Mouse (Mus musculus) 3T3-L1 (cell line): ENCODE measurements around the gene Rpl36al.
"Not testable (repeated sequence)": the region's sequence is repeated elsewhere in the genome, so short reads cannot be mapped to it uniquely, and the experiment has no call there.

Experiments
- DNase-seq: peaks from one replicate; pipeline ENCODE4 v3.0.0-alpha.2; 2015; ENCODE audit warnings: low read depth, low spot score

Rpl36al gene

DNA sequence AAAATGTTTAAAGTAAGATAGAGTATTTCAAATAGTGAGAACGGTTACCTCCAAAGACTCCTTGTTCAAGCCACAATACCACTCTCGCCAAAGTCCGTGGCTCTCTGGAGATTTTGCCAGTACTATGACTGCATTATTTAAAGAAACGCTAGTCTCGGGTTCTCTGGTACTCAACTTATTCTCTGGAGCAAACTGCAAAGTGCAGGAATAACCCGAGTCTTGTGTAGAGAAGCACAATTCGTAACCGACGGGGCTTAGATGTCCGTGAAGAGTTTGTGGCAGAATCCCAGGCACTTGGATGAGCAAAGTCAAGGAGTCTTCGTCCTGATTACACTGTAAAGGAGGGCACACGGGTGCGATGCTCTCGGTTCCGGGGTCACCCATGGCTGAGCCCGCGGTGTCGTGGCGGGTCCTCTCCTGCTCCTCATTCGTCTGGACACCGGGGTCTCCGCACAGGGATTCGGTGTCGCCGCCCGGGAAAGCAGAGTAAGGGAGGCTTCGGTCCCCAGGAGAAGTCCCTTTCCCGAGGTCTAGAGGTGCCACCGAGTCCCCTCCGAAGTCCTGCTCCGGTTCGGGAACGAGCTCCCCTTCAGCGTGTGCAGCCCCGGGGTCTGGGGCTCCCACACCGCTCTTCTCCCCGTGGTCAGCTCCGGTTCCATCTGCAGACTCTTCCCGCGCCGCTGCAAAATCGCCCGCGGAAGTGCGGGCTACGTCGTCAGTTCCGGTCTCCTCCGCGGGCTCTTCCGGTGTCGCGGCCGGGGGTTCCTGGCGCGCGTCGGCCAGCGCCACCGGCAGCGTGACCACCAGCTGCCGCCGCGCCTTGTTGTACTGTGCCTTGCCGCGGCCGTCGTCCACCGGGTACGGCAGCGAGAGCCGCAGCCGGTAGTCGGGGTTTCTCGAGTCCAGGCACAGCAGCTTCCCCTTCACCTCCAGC, 12.8 kb upstream of the Rpl36al start, which contains the start of gene Gm49383:
TSS of gene Gm49383 (minus strand) at position 661 of the 934 bp plus-strand sequence.
- peak; percentile 73 for DNase-seq

GRCm38 (mm10) chr12:69192637-69193036, 8.8 kb upstream of the Rpl36al start:
- no peak for DNase-seq

DNA sequence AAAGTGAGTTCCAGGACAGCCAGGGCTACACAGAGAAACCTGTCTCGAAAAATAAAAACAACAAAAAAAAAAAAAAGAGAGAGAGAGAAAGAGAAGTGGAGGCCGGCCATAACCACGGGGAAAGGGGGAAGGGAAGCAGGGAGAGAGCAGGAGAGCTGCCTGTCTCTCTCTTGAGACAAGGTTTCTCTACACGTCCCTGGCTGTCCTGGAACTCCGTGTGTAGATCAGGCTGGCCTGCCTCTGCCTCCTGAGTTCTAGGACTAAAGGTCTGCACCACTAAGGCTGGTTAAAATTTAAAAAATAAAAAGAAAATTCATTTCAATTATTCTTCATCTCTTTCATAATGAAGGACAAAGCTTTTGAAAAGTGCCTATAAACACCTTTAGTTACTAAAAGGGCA, 7.5 kb upstream of the Rpl36al start:
- no peak for DNase-seq

- peak; percentile 34 for DNase-seq
These were observed 6.6 kb upstream of the Rpl36al start for GRCm38 (mm10) chr12:69190522-69190921.

DNA sequence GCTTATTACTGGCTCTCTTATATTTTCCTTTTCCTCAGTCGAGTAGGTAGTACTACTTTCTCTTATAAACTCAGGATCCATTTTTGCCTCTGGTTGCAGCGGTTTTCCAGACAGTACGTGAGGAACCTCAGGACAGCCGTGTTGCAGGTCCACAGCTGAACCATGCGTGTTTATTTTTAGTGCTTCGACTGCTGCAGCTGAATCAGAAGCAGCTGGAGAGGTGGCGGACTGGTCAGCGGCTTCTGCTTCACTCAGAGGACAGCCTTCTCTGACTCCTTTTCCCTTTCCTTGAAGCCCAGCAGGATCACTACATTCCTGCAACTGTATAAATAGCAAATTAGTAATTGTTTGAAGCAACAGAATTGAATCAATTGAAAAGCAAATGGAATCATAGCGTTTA, 6.2 kb upstream of the Rpl36al start:
- no peak for DNase-seq

DNA sequence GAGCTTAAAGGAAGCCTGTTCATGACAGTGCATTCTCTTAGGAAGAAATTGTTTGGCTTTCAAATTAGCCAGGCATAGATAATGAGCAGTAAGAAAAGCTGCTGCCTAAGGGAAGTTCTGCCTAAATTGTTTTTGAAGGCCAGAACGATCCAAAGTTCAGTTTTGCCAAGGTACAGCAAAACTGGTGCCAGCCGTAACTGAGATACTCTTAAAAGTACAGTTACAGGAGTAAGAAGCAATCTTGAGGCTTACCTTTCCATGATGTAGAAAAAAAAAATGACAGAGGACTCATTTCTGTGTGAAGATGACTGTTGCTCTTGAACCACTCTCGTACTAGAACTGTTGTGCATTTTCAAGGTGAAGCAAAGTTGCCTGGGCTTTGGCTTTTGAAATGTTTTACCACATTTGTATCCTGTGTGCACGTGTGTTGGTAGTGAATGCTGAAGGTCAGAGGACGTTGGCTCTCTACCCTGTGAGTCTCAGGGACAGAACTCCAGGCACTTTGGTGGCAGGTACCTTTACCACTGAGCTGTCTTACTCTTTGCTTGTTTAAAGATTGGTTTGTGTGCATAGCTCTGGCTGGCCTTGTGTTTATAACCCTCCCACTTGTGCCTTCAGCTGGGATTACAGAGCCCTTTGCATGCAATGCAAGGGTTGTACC, 3.1 kb upstream of the Rpl36al start:
- DNase-seq, result no peak

DNA sequence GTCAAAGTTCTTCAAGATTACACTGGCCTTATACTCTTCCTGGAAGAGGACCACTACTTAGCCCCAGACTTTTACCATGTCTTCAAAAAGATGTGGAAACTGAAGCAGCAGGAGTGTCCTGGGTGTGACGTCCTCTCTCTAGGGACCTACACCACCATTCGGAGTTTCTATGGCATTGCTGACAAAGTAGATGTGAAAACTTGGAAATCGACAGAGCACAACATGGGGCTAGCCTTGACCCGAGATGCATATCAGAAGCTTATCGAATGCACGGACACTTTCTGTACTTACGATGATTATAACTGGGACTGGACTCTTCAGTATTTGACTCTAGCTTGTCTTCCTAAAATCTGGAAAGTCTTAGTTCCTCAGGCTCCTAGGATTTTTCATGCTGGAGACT, 1.5 kb upstream of the Rpl36al start:
- no peak for DNase-seq

DNA sequence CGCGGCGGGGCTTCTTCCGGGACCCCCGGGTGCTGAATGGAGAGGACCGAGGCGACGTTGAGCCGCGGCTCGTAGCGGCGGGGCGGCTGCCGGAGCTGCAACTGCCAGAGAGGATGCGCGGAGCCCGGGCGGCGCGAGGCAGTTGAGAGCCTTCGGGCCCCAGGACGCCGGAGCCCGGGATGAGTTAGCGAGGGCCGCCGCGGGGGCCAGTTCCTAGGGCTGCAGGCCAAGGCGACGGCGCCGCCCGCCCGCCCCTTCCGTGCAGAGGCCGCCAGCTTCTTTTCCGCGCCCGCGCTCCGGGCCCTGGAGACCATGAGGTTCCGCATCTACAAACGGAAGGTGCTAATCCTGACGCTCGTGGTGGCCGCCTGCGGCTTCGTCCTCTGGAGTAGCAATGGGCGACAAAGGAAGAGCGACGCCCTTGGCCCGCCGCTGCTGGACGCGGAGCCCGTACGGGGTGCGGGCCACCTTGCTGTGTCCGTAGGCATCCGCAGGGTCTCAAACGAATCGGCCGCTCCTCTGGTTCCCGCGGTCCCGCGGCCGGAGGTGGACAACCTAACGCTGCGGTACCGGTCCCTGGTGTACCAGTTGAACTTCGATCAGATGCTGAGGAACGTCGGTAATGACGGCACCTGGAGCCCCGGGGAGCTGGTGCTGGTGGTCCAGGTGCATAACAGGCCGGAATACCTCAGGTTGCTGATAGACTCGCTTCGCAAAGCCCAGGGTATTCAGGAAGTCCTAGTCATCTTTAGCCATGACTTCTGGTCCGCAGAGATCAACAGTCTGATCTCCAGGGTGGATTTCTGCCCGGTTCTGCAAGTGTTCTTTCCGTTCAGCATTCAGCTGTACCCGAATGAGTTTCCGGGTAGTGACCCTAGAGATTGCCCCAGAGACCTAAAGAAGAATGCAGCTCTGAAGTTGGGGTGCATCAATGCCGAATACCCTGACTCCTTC, 736 bp upstream of the Rpl36al start:
- peak; percentile 39 for DNase-seq

DNA sequence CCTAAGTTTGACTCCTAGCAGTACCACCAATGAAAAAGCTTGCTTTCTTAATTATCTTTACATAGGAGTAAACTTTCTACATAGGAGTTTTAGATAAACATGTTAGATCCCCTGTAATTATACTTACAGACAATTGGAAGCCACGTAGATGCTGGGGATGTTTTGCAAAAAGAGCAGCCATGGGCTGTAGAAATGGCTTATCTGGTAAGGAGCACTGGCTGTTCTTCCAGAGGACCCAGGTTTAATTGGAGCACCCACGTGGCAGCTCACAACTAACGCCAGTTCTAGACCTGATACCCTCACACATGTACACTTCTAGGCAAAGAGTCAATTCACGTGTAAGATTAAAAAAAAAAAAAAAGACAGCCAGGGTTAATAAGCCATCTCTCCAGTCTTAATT, 2.1 kb downstream of the Rpl36al start:
- DNase-seq, result no peak

DNA sequence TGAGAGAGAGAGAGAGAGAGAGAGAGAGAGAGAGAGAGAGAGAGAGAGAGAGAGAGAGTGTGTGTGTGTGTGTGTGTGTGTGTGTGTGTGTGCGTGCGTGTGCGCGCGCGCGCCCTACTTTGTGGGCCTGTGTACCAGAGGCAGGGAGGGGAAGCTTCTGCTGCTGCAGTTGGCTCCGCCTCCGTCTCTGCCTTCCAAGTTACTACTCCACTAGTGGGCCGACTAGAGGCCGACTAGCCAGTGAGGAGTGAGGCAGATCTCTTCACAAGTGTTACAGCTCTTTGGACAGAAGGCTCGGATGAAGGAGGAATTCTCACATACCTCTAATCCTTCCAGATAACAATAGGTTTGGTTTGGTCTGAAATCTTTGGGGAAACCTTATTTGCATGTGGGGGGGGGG, 4.5 kb downstream of the Rpl36al start:
- DNase-seq, result no peak

DNA sequence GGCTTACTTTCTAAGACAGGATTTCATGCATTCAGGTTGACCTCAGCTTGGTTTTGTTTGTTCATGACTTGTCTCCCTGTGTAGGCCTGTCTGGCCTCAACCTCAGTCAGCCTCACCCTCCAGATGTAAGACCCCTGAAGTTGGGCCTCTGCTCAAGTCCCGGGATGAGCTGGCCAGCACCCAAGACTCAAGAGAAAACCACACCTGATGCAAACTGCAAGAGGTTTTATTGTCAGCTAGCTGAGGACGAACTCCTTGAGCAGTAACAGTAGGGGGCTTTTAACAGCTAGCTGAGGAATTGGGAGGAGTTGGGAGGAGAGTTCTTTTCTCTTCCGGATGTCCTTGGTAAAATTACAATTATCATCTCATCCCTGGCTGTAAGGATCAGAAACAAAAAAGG, 6.4 kb downstream of the Rpl36al start:
- no peak for DNase-seq

DNA sequence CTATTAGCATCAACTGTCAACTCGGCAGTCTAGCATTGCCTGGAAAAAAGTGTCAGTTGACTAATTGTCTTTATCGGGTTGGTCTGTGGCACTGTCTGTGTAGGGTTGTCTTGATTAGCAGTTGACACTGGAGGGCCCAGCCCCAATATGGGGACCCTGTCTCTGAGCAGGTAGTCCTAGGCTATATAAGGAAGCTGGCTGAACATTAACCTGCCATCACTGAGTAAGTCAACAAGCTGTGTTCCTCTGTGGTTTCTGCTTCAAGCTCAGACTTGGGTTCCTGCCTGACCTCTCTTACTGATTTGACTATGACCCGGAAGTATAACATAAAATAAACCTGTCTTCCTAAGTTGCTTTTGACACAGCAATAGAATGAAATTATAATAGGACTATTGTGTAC, 7.9 kb downstream of the Rpl36al start:
- DNase-seq, result no peak

- no peak for DNase-seq
These were observed 12.6 kb downstream of the Rpl36al start for GRCm38 (mm10) chr12:69171307-69171706.

- peak; percentile 82 for DNase-seq
These were observed 15.3 kb downstream of the Rpl36al start, which contains the start of gene Lrr1 for GRCm38 (mm10) chr12:69168461-69169106. Lrr1 (plus strand) TSS chr12:69168814.

DNA sequence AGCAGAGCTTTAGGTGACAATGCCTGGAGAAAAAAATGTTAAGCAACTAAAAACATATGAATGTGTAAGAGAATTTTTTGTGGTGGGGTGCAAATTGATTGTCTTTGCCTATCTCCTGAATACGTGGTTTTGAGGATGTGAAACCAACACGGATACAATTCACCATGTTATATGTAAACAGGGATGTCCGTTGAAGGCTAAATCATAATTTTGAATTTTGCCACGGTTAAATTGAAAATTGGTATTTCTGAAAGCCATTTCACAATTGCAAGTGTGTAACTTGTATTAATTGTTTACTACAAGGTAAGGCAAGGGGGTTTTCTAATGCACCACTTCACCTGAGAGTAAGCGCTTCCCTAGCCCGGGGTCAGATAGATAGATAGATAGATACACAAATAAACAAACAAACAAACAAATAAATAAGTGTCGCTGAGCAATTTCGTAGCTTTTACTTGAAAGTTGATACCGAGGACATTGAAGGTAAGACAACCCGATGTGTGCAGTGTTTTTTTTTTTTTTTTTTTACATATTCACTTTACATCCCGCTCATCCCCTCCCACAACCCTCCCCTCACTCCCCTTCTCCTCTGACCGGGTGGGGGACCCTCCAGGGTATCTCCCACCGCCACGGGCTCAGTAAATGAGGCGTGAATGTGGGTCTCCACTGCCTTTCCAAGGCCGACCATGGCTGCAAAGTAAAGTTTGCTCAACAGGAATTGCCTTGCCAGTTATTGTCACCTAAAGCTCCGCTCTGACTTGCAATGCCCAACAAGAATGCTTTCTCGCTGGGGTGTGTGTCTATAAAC, 16.0 kb downstream of the Rpl36al start:
- DNase-seq, result no peak

DNA sequence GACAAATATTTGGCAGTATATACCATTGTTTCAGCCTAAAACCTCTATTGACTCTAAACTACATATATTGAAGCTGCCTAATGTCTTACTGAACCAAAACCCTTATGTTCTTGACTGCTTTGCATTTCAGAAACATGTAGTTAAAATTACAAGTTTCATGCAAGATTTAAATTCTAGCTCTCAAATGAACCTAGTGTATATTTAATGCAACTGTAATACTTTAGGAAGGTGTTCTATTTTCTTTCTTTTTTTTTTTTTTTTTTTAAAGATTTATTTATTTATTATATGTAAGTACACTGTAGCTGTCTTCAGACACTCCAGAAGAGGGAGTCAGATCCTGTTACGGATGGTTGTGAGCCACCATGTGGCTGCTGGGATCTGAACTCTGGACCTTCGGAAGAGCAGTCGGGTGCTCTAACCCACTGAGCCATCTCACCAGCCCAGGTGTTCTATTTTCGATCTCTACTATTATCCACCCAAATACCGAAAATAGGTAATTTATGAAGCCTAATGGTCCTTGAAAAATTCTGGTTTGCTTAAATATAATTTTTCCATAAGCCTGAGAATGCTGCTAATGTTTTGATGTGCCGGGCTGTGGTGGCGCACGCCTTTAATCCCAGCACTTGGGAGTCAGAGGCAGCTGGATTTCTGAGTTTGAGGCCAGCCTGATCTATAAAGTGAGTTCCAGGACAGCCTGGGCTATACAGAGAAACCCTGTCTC, 16.9 kb downstream of the Rpl36al start:
- DNase-seq, result not testable (repeated sequence)

DNA sequence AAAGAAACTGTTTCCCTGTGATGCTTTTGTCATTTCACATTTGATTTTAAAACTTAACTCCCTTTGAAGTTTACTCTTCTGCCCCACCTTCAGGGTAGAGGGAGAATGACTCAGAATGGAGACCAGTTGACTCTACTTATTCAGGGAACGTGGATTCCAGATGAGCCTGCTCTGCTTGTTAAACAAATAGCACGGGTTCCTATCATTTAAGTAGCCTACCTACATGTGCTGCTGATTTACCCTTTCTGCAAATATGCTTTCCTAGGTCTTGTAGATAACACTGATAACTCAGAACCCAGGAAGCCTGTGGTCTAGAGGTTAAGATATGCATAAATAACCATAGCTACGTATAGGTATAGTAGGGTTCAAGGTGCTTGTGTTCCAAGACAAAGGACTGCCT, 19.0 kb downstream of the Rpl36al start:
- peak; percentile 32 for DNase-seq

GRCm38 (mm10) chr12:69163586-69163985, 20.3 kb downstream of the Rpl36al start:
- DNase-seq, result not testable (repeated sequence)

DNA sequence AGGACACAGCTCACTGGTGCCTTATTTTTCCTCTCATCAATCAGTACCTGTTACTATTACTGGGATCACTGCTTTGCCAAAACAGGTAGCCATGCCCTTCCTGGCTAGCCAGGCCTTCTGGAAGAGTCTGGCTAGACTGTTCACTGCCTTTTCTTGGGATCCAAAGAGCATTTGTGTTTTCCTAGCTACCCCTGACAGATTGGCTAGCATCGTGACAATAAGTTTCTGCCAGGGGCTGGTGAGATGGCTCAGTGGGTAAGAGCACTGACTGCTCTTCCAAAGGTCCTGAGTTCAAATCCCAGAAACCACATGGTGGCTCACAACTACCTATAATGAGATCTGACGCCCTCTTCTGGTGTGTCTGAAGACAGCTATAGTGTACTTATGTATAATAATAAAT, 23.2 kb downstream of the Rpl36al start:
- not testable (repeated sequence) for DNase-seq

DNA sequence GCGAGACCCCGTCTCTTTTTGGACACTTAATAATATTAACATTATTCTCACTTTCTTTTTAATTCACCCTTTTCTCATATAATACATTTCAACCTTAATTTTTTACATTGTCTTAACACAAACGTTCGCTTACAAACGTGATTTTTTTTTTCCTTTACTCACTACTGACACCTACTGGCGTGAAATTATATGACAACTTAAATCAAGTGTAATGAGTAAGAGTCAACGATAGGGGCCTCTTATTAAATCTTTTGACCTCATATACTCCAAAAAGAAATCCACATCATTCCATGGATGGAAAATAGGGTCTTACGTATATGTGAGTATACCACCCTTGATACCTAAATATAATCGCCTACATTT, 24.3 kb downstream of the Rpl36al start:
- DNase-seq, result peak; percentile 86
